Mouse (Mus musculus) ovary, adult 18-20 months (tissue): ENCODE measurements around the gene Fam83e.

Experiments used
- DNase-seq: peaks from one replicate; pipeline ENCODE4 v3.0.0; 2022; ENCODE audit warnings: low spot score, mixed read lengths

The Fam83e gene

GRCm38 (mm10) chr7:45702316-45702715, 18.7 kb upstream of the Fam83e start:
- DNase-seq: no peak

- DNase-seq: no peak
These were observed 18.0 kb upstream of the Fam83e start for GRCm38 (mm10) chr7:45702809-45703520.

DNA sequence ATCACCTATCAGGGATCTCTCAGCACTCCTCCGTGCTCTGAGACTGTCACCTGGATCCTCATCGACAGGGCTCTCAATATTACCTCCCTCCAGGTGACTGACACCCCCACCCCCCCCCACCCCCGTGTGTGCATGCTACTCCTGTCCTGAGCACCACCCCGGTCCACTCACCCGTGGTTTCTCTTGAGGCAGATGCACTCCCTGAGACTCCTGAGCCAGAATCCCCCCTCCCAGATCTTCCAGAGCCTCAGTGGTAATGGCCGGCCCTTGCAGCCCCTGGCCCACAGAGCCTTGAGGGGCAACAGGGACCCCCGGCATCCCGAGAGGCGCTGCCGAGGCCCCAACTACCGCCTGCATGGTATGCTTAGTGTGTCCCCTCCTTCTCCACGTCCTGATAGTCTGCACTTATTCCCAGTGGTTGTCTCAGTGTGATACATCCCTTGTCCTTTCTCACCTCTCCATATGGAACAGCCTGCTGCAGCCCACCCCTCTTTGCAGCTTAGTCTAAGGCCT, 17.4 kb upstream of the Fam83e start:
- DNase-seq: no peak

DNA sequence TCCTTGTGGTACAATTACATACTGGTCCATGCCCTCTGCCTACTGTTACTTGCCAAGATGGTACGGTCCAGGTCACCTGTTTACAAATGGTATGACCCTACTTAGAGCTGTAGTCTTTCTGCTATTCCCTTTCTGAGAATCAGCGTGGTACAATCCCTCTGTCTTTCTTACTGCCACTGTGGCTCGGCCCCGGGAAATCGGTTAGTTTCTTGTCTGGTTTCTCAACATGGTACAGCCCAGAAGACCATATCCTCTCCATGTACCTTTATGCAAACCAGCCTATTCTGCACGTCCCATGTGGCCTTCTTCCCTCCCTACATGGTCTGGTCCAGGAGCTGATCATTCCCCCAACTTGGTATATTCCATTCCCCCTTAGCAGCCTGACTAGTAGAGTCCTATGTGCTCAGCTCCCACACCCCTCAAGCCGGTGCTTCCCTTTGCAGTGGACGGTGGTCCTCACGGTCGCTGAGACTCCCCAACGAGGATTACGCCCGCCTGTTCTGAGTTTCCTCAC, 16.9 kb upstream of the Fam83e start:
- no peak for DNase-seq

DNA sequence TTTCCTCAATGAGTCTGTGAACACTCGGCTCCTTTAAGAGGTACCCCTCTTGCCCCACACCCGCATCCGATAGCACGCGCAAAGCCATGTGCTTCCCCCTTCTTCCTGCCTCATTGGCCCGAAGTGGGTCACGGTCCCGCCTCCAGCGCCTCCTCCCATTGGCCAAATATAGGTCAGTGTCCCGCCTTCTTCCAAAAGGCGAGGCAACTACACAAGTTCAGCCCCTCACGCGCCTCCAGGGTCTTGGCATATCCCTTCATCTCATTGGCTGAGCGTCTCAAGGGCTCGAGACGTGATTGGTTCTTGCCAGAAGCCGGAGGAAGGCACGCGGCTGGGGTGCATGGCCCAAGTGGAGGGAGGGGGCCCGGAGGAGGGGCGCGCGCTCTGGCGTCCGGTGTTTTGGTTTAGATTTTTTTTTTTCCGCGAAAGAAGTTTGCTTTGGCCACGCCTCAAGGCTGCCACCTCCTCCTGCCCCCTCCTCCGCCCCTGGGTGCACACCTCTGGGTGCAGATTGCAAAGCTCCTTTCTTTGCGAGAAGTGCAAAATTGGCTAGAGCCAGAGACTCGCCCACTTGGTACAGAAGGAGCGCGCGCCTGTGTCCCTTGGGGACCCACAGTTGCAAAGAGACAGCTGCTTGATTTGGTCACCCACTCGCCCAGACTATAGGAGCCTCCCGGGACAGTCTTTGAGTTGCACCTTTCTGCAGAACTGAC, 16.1 kb upstream of the Fam83e start, which contains the start of gene Dbp:
Dbp (plus strand) TSS at position 359 of the 713 bp plus-strand sequence.
- DNase-seq: peak; percentile 100

DNA sequence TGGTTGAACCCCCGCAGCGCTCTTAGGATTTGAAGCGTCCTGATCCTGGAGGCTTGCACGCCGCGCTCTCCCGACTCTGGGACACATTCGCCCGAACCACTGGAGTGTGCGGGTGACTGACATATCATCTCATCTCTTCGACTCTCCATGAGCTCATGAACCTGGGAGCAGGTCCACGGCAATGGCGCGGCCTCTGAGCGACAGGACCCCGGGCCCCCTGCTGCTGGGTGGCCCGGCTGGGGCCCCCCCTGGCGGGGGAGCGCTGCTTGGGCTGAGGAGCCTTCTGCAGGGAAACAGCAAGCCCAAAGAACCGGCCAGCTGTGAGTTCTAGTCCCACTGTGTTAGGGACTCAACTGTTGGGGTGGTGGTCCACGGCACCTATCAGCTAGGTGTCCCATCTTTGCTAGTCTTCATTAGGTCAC, 15.6 kb upstream of the Fam83e start:
- DNase-seq: no peak

DNA sequence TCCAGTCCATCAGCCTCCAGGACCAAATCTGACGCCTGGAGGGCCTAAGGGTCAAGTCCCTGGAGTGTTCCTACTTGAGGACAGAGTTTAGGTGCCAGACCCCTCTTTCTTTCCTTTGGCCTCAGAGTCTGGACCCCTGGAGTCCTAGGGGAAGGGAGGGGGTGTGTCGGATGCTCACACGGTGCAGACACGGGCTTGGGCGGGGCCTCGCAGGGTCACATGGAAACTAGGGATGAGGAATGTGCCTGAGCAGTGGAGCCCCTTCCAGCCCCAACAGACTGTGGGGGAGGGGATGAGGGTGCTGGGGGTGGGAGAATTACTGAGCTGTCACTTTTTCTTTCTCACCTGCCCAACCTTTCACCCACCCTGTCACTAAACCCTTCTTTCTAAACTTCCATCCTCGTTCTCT, 15.1 kb upstream of the Fam83e start:
- peak; percentile 77 for DNase-seq

- peak; percentile 86 for DNase-seq
These were observed 14.2 kb upstream of the Fam83e start for GRCm38 (mm10) chr7:45706721-45707241.

GRCm38 (mm10) chr7:45707375-45707967, 13.5 kb upstream of the Fam83e start:
- DNase-seq: peak; percentile 94

GRCm38 (mm10) chr7:45708221-45708761, 12.7 kb upstream of the Fam83e start:
- no peak for DNase-seq

DNA sequence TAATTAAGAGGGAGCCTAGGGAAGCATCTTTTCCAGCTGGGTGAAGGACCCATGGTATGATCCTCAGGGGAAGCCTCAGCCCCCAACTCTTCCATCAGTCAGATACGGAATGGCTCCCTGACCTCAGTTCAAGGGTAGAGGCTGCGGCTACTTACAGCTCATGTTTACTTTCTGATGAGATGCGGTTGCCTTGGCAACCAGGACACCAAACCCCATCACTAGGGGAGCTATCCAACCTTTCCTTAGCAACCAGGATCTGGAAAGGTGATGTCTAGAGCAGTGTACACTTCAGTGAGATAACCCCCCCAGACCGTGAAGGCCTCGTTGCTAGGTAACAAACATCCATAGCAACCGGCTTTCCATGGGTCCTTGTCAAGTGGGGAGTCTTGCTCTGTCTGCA, 12.0 kb upstream of the Fam83e start:
- DNase-seq: no peak

- DNase-seq: no peak
These were observed 11.2 kb upstream of the Fam83e start for GRCm38 (mm10) chr7:45709677-45710355.

- no peak for DNase-seq
These were observed 10.4 kb upstream of the Fam83e start for GRCm38 (mm10) chr7:45710477-45711191.

DNA sequence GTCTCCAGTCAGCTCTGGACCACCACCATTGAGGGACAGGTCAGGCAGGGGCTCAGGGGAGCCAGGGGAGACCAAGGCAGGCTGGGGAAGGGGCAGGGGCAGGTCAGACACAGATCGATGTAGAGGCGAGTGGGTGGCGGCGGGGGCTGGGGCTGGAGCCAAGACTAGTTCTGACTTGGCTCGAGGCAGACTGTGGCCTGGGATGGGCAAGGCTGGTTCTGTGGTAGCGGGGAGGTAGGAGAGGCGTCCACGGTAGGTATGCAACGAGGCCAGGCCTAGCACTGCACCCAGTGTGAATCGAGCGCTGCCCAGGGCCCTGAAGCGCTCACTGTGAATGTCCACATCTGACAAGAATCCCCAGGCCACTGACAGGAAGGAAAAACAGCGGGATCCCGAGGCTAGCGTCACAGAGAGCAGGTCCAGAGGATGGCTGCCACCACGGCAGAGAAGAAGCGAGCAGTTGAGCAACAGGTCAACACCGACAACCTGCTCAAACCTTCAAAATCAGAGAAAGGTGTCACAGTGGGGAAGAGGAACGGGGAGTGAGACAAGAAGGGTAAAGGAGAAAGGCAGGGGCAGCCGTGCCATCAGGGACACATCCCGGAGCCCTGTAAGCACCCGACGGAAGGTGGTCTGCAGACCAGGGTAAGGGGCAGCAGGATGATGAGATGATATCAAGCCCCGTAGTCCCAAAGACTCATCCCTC, 9.5 kb upstream of the Fam83e start:
- no peak for DNase-seq

DNA sequence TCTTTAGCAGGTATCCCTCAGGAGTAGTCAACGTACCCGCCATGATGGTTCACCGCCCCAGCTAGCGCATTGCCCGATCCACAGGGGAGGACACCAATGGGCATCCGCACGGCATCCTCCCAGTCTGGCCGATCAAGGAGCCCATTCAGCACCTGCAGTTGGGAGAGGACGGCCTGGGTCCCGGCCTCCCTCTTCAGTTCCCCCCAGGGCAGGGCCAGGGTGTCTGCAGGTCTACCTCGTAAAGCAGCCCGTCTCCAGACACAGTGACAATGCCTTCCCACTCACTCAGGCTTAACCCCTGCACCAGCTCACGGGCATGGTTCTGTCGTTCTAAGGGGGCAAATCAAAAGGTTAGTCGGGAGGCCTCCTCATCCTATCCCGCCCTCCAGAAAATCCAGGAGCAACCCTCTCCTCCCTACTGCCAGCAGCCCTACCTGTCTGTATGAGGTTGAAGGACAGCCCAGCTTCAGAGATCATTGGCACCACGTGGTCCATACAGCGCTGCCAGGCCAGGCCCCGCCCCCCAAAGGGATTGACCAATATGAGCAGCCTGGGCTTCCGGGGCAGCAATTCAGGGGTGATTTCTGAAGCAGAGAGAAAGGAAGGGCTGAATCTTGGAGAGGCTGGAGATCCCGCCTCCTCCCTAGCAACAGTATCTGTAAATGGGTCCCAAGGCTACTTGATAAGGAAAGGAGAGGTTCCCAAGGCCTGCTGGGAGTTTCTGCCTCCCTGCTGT, 8.8 kb upstream of the Fam83e start:
- DNase-seq: peak; percentile 83

- no peak for DNase-seq
These were observed 7.6 kb upstream of the Fam83e start for GRCm38 (mm10) chr7:45713396-45713795.

- DNase-seq: no peak
These were observed 7.0 kb upstream of the Fam83e start for GRCm38 (mm10) chr7:45713881-45714520.

GRCm38 (mm10) chr7:45714630-45715089, 6.4 kb upstream of the Fam83e start:
- DNase-seq: no peak
